In the genomic region with DNA sequence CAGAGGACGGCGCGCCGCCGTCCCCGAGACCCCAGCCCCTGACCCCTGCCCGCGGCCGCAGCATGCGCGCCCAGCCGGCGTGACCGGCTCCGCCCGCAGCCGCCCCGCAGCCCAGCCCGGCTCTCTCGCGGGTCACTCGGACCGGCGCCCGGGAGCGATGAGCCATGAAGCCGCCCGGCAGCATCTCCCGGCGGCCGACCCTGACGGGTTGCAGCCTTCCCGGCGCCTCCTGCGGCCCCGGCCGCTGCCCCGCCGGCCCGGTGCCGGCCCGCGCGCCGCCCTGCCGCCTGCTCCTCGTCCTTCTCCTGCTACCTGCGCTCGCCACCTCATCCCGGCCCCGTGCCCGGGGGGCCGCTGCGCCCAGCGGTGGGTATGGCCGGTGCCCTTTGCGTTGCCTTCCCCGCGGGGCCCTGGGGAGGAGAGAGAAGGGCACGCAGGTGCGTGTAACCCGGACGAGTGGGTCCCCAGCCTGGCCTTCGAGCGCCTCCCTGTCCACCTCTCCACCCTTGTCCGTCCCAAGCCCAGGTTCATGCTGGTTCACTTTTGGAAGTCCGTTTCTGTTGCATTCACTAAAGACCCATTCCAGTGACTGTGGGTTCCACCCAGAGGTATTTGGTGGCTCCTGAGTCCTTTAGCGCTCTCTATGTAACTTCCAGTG, we compare ENCODE assay signal across 8 mouse cellular contexts. TPM values are rescaled to one million over a fixed set of nuclear protein-coding genes. Genes with fewer than 3 reads are reported as not detected.
DNase-seq lines count a peak whose midpoint lies in the region; ATAC-seq and TF ChIP-seq lines count a peak whose summit lies in the region.

No protein-coding gene starts in this region.

- H3K4me2 ChIP-seq in kidney, embryonic 14.5 days (replicated peaks; ENCODE audit: low read depth, low read length), result peak overlapping the region; percentile 97
- H3K4me2 ChIP-seq in heart, embryonic 16.5 days (ENCODE audit: low read depth, low read length), result peak overlapping the region; percentile 98
- H3K4me2 ChIP-seq in limb, embryonic 14.5 days (replicated peaks; ENCODE audit: low read depth, low read length, severe bottlenecking), result peak overlapping the region; percentile 99

- TF ChIP-seq POLR2A in limb, embryonic 14.5 days (IDR thresholded peaks at IDR 0.05; ENCODE audit: borderline replicate concordance, extremely low read depth, insufficient read depth, insufficient read length), result no peak
- TF ChIP-seq POLR2A in small intestine, adult 2 months (IDR thresholded peaks at IDR 0.05; ENCODE audit: low read depth, low read length), result no peak

- H3K27ac ChIP-seq in kidney, embryonic 14.5 days (ENCODE audit: low read depth, low read length), result no peak overlapping the region
- no peak overlapping the region for H3K27ac ChIP-seq in heart, embryonic 16.5 days (ENCODE audit: low read length)
- no peak overlapping the region for H3K27ac ChIP-seq in limb, embryonic 14.5 days (replicated peaks; ENCODE audit: low read depth, low read length)
- H3K27ac ChIP-seq in small intestine, adult 2 months (ENCODE audit: insufficient read depth, low read depth, low read length), result no peak overlapping the region

- TF ChIP-seq CTCF in small intestine, adult 2 months (IDR thresholded peaks at IDR 0.05; ENCODE audit: extremely low read depth, insufficient read length, insufficient replicate concordance, low read depth, low read length), result no peak

- WGBS in kidney, embryonic 14.5 days, result under 1% methylated on average over 53 of the region's 68 CpGs
- WGBS in heart, embryonic 16.5 days, result under 1% methylated on average over 53 of the region's 68 CpGs
- 0% methylated on average over 45 of the region's 68 CpGs for WGBS in limb, embryonic 14.5 days
- whole genome bisulfite sequencing in small intestine, adult 2 months, result 4% methylated on average over 67 of the region's 68 CpGs

- H3K4me3 ChIP-seq in kidney, embryonic 14.5 days (ENCODE audit: low read length), result peak overlapping the region; percentile 70
- peak overlapping the region; percentile 69 for H3K4me3 ChIP-seq in heart, embryonic 16.5 days (ENCODE audit: low read length)
- peak overlapping the region; percentile 69 for H3K4me3 ChIP-seq in limb, embryonic 14.5 days (replicated peaks; ENCODE audit: low read length)
- H3K4me3 ChIP-seq in small intestine, adult 2 months (ENCODE audit: low read depth, low read length), result peak overlapping the region; percentile 30

- H3K36me3 ChIP-seq in kidney, embryonic 14.5 days (ENCODE audit: control insufficient read depth, insufficient read depth, low read length), result no peaks in the 10 kb centered on the region
- no peaks in the 10 kb centered on the region for H3K36me3 ChIP-seq in heart, embryonic 16.5 days (ENCODE audit: control insufficient read depth, insufficient read depth)
- H3K36me3 ChIP-seq in limb, embryonic 14.5 days (ENCODE audit: control insufficient read depth, insufficient read depth, low read length), result no peaks in the 10 kb centered on the region
- H3K36me3 ChIP-seq in small intestine, adult 2 months (ENCODE audit: control insufficient read depth, insufficient read depth, low read length), result no peaks in the 10 kb centered on the region

- no peaks in the 10 kb centered on the region for H3K9me3 ChIP-seq in kidney, embryonic 14.5 days (ENCODE audit: control insufficient read depth, low read length)
- H3K9me3 ChIP-seq in heart, embryonic 16.5 days (replicated peaks; ENCODE audit: control insufficient read depth, low read length), result no peaks in the 10 kb centered on the region
- H3K9me3 ChIP-seq in limb, embryonic 14.5 days (ENCODE audit: control insufficient read depth, low read length), result no peaks in the 10 kb centered on the region

- H3K27me3 ChIP-seq in kidney, embryonic 14.5 days (ENCODE audit: control insufficient read depth, insufficient read depth, low read length), result peaks cover 15% of the 10 kb centered on the region
- peaks cover 27% of the 10 kb centered on the region for H3K27me3 ChIP-seq in heart, embryonic 16.5 days (ENCODE audit: control insufficient read depth, insufficient read depth, low read length)
- no peaks in the 10 kb centered on the region; the same call in 1 of the 2 replicates for H3K27me3 ChIP-seq in limb, embryonic 14.5 days (ENCODE audit: control insufficient read depth, insufficient read depth, low read length)
- H3K27me3 ChIP-seq in small intestine, adult 2 months (ENCODE audit: control insufficient read depth, insufficient read depth, low read length), result peaks cover 15% of the 10 kb centered on the region

- no peak for DNase-seq in kidney, adult 11 months
- DNase-seq in Muller cell, postnatal 12 days (ENCODE audit: inconsistent ontology term), result peak; percentile 46
- peak; percentile 63 to 72 for DNase-seq in cerebellum, postnatal 14 days
- DNase-seq in limb, embryonic 14.5 days (ENCODE audit: low spot score), result no peak
- DNase-seq in ovary, adult 18-20 months (ENCODE audit: low spot score), result no peak

- ATAC-seq in kidney, embryonic 14.5 days (ENCODE audit: low FRiP score, low TSS enrichment), result peak; percentile 78
- 0 out of 2 replicates have a peak, but pooled peaks have one; percentile 18 for ATAC-seq in heart, embryonic 16.5 days (replicated peaks; ENCODE audit: extremely low read depth, insufficient read depth, low FRiP score)
- peak; percentile 47; the same call in 1 of the 2 replicates for ATAC-seq in limb, embryonic 14.5 days (ENCODE audit: low FRiP score, low read depth)

- peak overlapping the region; percentile 67 for H3K9ac ChIP-seq in kidney, embryonic 14.5 days (ENCODE audit: low read depth, low read length)
- peak overlapping the region; percentile 71 for H3K9ac ChIP-seq in heart, embryonic 16.5 days (ENCODE audit: low read length)
- H3K9ac ChIP-seq in limb, embryonic 14.5 days (ENCODE audit: low read depth, low read length, severe bottlenecking), result peak overlapping the region; percentile 67

- H3K4me1 ChIP-seq in kidney, embryonic 14.5 days (ENCODE audit: control insufficient read depth, insufficient read depth, low read length), result no peaks in the 10 kb centered on the region
- no peaks in the 10 kb centered on the region; the same call in 1 of the 2 replicates for H3K4me1 ChIP-seq in heart, embryonic 16.5 days (ENCODE audit: control insufficient read depth, insufficient read depth, low read length)
- H3K4me1 ChIP-seq in limb, embryonic 14.5 days (ENCODE audit: control insufficient read depth, insufficient read depth, low read length), result no peaks in the 10 kb centered on the region
- H3K4me1 ChIP-seq in small intestine, adult 2 months (ENCODE audit: control insufficient read depth, insufficient read depth, insufficient read length, low read length), result no peaks in the 10 kb centered on the region

RNA-seq across cellular contexts. Expression of gene Adam23, which starts 0.5 kb away (rescaled TPM):
- 1.5 and 2.1 TPM in 2 replicates for polyA plus RNA-seq in kidney, embryonic 14.5 days (2014; fragmentation: Nextera tagmentation; extraction: Ambion mirVana)
- 1.4 and 1.5 TPM in 2 replicates for polyA plus RNA-seq in heart, embryonic 16.5 days (2015; fragmentation: Nextera tagmentation; extraction: Ambion mirVana)
- polyA plus RNA-seq in limb, embryonic 14.5 days (2012; rRNA removed), result 6.4 and 7.9 TPM in 2 replicates
- 4.3 and 5.2 TPM in 2 replicates for polyA plus RNA-seq in limb, embryonic 14.5 days (2014; fragmentation: Nextera tagmentation; extraction: Ambion mirVana)
- polyA plus RNA-seq in small intestine, adult 2 months (2012; rRNA removed), result 0.63 and 0.74 TPM in 2 replicates

Comparison
In these comparisons a context has a peak if more than half of its experiments do, and no peak if none do; other contexts are left out.
1. ATAC-seq: peak in every context shown above with its lines; median percentile 78 in kidney, embryonic 14.5 days; 47 in limb, embryonic 14.5 days; 18 in heart, embryonic 16.5 days.
2. DNase-seq: peak in Muller cell, postnatal 12 days (single experiment) and cerebellum, postnatal 14 days (2 of 2); none in kidney, adult 11 months (single experiment), limb, embryonic 14.5 days (single experiment) and ovary, adult 18-20 months (single experiment).
3. Peak in every context shown above with its lines, with median percentiles within 50 percentile points of each other: H3K4me2 ChIP-seq, H3K4me3 ChIP-seq and H3K9ac ChIP-seq.